Mouse (Mus musculus) cortical plate, adult 2 months (tissue): ENCODE results near the gene Gck. TPM values are rescaled to one million over a fixed set of nuclear protein-coding genes. Genes with fewer than 3 reads are reported as not detected.
A peak's percentile ranks its signal among the peaks of the same experiment; 100 is the strongest.

Source experiments
- H3K27ac ChIP-seq: fragments of 200-500 bp; 2 replicates; pipeline ENCODE4 v1.5.1; 2012; ENCODE audit warnings: low read length, control low read depth, inconsistent platforms; ENCODE audit not compliant: insufficient read depth
- H3K4me1 ChIP-seq: fragments of 200-500 bp; 2 replicates; pipeline ENCODE4 v1.6.1; 2011; ENCODE audit warnings: low read length; ENCODE audit not compliant: control insufficient read depth, insufficient read depth
- H3K4me3 ChIP-seq: fragments of 200-500 bp; 2 replicates; pipeline ENCODE4 v1.5.1; 2011; ENCODE audit warnings: mild to moderate bottlenecking, low read length, control low read depth; ENCODE audit not compliant: insufficient read depth
- CTCF ChIP-seq: fragments of 200-500 bp; IDR thresholded peaks from 2 replicates; pipeline ENCODE4 v1.5.1; 2011; ENCODE audit warnings: mild to moderate bottlenecking, control low read depth, low read length; ENCODE audit not compliant: insufficient read depth; ENCODE audit errors: extremely low read depth
- POLR2A ChIP-seq: fragments of 200-500 bp; IDR thresholded peaks from 2 replicates; pipeline ENCODE4 v1.6.1; 2011; ENCODE audit warnings: mild to moderate bottlenecking, low read length, control low read depth; ENCODE audit not compliant: insufficient read depth; ENCODE audit errors: extremely low read depth
- polyA plus RNA-seq: library from polyadenylated mRNA; depleted of rRNA; stranded (reverse); fragments of >200 nt; gene quantifications from 2 replicates; pipeline ENCODE4 v1.2.3, GENCODE M21; 2012; rRNA removed

Gck gene
- polyA plus RNA-seq, 1 experiment, result 0.86 TPM

GRCm38 (mm10) chr11:5858723-5859122, 91.2 kb downstream of the Gck start:
- Histone ChIP-seq H3K4me1 (no peaks in the 10 kb centered on the region), H3K27ac (no peak overlapping the region), H3K4me3 (no peak overlapping the region)
- no peak for TF ChIP-seq POLR2A
- TF ChIP-seq CTCF, result no peak

- H3K4me1 ChIP-seq, result no peaks in the 10 kb centered on the region
- no peak overlapping the region for H3K4me3 ChIP-seq
- peak overlapping the region; percentile 41 for H3K27ac ChIP-seq
- TF ChIP-seq CTCF, result no peak
- no peak for TF ChIP-seq POLR2A
These were observed 93.3 kb downstream of the Gck start for GRCm38 (mm10) chr11:5856479-5857130.

GRCm38 (mm10) chr11:5855902-5856301, 94.0 kb downstream of the Gck start:
- TF ChIP-seq POLR2A, result no peak
- TF ChIP-seq CTCF, result no peak
- Histone ChIP-seq H3K4me3 (no peak overlapping the region), H3K27ac (peak overlapping the region; percentile 84), H3K4me1 (no peaks in the 10 kb centered on the region)

DNA sequence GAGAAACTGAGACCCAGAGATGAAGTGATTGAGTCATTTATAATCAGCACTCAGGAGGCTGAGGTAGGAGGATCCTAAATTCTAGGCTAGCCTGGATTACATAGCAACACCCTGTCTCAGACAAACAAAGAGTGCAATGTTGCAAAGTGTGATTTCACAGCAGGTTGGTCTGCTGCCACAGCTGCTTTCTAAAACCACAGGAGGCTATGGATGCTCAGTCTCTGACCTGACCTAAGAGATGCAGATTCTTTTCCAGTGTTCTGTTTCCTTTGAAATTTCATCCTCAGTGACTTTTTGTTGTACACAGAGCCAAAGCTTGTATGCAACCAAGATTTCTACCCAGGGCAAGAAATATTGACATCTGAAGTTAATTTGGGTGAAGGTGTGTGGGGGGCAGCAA, 94.4 kb downstream of the Gck start:
- no peak overlapping the region for H3K4me3 ChIP-seq
- peak overlapping the region; percentile 84; the same call in 1 of the 2 replicates for H3K27ac ChIP-seq
- no peaks in the 10 kb centered on the region for H3K4me1 ChIP-seq
- TF ChIP-seq CTCF (no peak), POLR2A (no peak)

GRCm38 (mm10) chr11:5852314-5852713, 97.6 kb downstream of the Gck start:
- H3K4me1 ChIP-seq, result no peaks in the 10 kb centered on the region; the same call in 1 of the 2 replicates
- H3K27ac ChIP-seq, result no peak overlapping the region
- H3K4me3 ChIP-seq, result no peak overlapping the region
- TF ChIP-seq CTCF (no peak), POLR2A (no peak)

- Histone ChIP-seq H3K4me1 (no peaks in the 10 kb centered on the region; the same call in 1 of the 2 replicates), H3K27ac (no peak overlapping the region), H3K4me3 (no peak overlapping the region)
- TF ChIP-seq CTCF (no peak), POLR2A (no peak)
These were observed 98.7 kb downstream of the Gck start for GRCm38 (mm10) chr11:5851021-5851736.

Other genes starting within 250 kb of the Gck start
- 96.6 and 109 TPM in 2 replicates for gene Mrps24, start 234.4 kb downstream of the Gck start, polyA plus RNA-seq
- 33.0 and 35.1 TPM in 2 replicates for gene Urgcp, start 187.7 kb downstream of the Gck start, polyA plus RNA-seq
- gene Dbnl, start 161.6 kb downstream of the Gck start, polyA plus RNA-seq, result 78.1 and 82.8 TPM in 2 replicates
- 7.7 and 12.4 TPM in 2 replicates for gene Pgam2, start 146.3 kb downstream of the Gck start, polyA plus RNA-seq
- gene Polm, start 112.1 kb downstream of the Gck start, polyA plus RNA-seq, result 10.6 and 11.0 TPM in 2 replicates
- gene Aebp1, start 88.1 kb downstream of the Gck start, polyA plus RNA-seq, result 11.3 and 14.0 TPM in 2 replicates
- gene Pold2, start 71.8 kb downstream of the Gck start, polyA plus RNA-seq, result 26.2 and 26.3 TPM in 2 replicates
- not detected in 2 replicates for gene Myl7, start 51.3 kb downstream of the Gck start, polyA plus RNA-seq
- gene Ykt6, start 5.6 kb upstream of the Gck start, polyA plus RNA-seq, result 64.7 and 65.3 TPM in 2 replicates
- gene Camk2b, start 116.3 kb upstream of the Gck start, polyA plus RNA-seq, result 499 and 547 TPM in 2 replicates
- 0.08 and 0.17 TPM in 2 replicates for gene A730071L15Rik, start 249.9 kb upstream of the Gck start, polyA plus RNA-seq